Mouse (Mus musculus) WW6 (cell line): ENCODE results near the gene 3110040M04Rik.
"Not testable (repeated sequence)": the region's sequence is repeated elsewhere in the genome, so short reads cannot be mapped to it uniquely, and the experiment has no call there.

Experiments
- DNase-seq: peaks from one replicate; pipeline ENCODE4 v3.0.0-alpha.2; 2013; ENCODE audit warnings: low read depth, low spot score

Gene 3110040M04Rik

GRCm38 (mm10) chr1:151203818-151204217 is at the start of gene 3110040M04Rik:
TSS of gene 3110040M04Rik (plus strand) at chr1:151204121.
- not testable (repeated sequence) for DNase-seq

- DNase-seq: not testable (repeated sequence)
Observed at GRCm38 (mm10) chr1:151154131-151154530, 49.8 kb upstream of the 3110040M04Rik start.

- DNase-seq: no peak
Observed at GRCm38 (mm10) chr1:151156129-151156528, 47.8 kb upstream of the 3110040M04Rik start.

- no peak for DNase-seq
Observed at GRCm38 (mm10) chr1:151156777-151157632, 46.9 kb upstream of the 3110040M04Rik start.

- no peak for DNase-seq
Observed at GRCm38 (mm10) chr1:151157963-151158856, 45.7 kb upstream of the 3110040M04Rik start.

- no peak for DNase-seq
Observed at GRCm38 (mm10) chr1:151158857-151159510, 44.9 kb upstream of the 3110040M04Rik start.

- no peak for DNase-seq
Observed at GRCm38 (mm10) chr1:151166031-151166430, 37.9 kb upstream of the 3110040M04Rik start.

GRCm38 (mm10) chr1:151167297-151168047 is 36.4 kb upstream of the 3110040M04Rik start:
- no peak for DNase-seq

- DNase-seq: no peak
Observed at GRCm38 (mm10) chr1:151168637-151169036, 35.3 kb upstream of the 3110040M04Rik start.

GRCm38 (mm10) chr1:151171572-151172461 is 32.1 kb upstream of the 3110040M04Rik start:
- no peak for DNase-seq

- DNase-seq: peak; percentile 47
Observed at GRCm38 (mm10) chr1:151177030-151177936, 26.6 kb upstream of the 3110040M04Rik start.

- DNase-seq: no peak
Observed at GRCm38 (mm10) chr1:151177937-151178271, 26.0 kb upstream of the 3110040M04Rik start.

- DNase-seq: no peak
Observed at GRCm38 (mm10) chr1:151178505-151179083, 25.3 kb upstream of the 3110040M04Rik start.

GRCm38 (mm10) chr1:151180167-151180566 is 23.8 kb upstream of the 3110040M04Rik start:
- DNase-seq: no peak

GRCm38 (mm10) chr1:151182266-151182665 is 21.7 kb upstream of the 3110040M04Rik start, which contains the start of gene Gm47985:
TSS of gene Gm47985 (plus strand) at chr1:151182537.
- not testable (repeated sequence) for DNase-seq

GRCm38 (mm10) chr1:151186186-151186585 is 17.7 kb upstream of the 3110040M04Rik start:
- not testable (repeated sequence) for DNase-seq

GRCm38 (mm10) chr1:151186879-151187424 is 17.0 kb upstream of the 3110040M04Rik start:
- not testable (repeated sequence) for DNase-seq

- DNase-seq: no peak
Observed at GRCm38 (mm10) chr1:151188469-151188868, 15.5 kb upstream of the 3110040M04Rik start.
